Mouse (Mus musculus) gastrocnemius, postnatal 14 days (tissue): ENCODE measurements at regions not wholly inside any gene's neighbourhood (a gene's known extent, or its start where the extent isn't known, plus 50 kb on each side); places are given as distances from the start of the nearest gene placed in this dataset.
"Not testable (repeated sequence)": the region's sequence is repeated elsewhere in the genome, so short reads cannot be mapped to it uniquely, and the experiment has no call there.

ENCODE experiments used
- DNase-seq: peaks from one replicate; pipeline ENCODE4 v3.0.0; 2021; ENCODE audit warnings: mixed read lengths
- intact Hi-C: fragments of 180-260 bp; cut with DNase I; formaldehyde crosslinking; loops from one replicate; pipeline ENCODE4 v1.15.1; 2025; ENCODE audit warnings: low total_unique reads

- intact Hi-C loops, result no loop called here
- DNase-seq, result peak; percentile 29
These were observed 153.8 kb downstream of the Cd109 start for GRCm38 (mm10) chr9:78769168-78769567.

DNA sequence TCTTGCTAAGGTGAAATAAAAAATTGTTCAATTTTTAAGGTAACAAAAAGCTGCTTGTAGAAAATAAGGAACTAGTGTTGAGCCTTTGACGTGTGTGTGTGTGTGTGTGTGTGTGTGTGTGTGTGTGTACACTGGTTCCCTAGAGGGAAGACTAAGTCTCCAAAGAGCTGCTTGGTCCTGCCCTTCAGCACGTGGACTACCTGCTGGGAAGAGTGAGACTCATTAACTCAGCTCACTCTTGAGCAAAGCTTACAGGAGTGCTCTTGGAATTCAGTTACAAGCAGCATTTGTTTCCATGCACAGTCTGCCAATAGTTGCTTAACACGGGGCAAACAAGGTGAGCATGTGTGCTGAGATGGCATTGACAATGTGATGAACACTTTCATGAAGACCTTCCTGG lies 158.6 kb downstream of the Cd109 start:
- intact Hi-C loops, result loop anchor here (5.0 kb wide), 1 partner anchor 948 kb away; no protein-coding TSS in a partner anchor
- DNase-seq, result no peak

DNA sequence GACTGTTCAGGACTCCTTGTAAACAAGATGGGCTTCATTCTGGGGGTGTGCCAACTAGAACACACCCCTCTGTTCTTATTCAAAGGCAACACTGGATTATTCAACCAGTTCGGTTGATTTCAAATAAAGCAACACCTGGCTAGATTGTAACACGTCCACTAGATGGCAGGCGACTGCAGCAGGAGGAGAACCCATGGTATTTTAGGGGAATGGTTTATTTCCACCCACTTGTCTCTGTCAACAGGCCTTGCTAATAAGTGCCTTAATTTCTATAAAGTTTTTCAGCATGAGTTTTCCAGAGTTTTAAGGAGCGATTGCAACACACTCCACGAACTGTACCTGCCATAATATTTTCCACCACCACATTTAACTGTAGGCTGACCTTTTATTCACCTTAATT lies 160.1 kb downstream of the Cd109 start:
- DNase-seq, result peak; percentile 36

GRCm38 (mm10) chr9:78780595-78780994 lies 165.2 kb downstream of the Cd109 start:
- no peak for DNase-seq
- intact Hi-C loops, result no loop called here

More for the DNA sequence above, 160.1 kb downstream of the Cd109 start:
- intact Hi-C loops, result no loop called here

GRCm38 (mm10) chr9:78782297-78782696 lies 167.0 kb downstream of the Cd109 start:
- intact Hi-C loops, result no loop called here
- DNase-seq, result no peak

- no peak for DNase-seq
- intact Hi-C loops, result no loop called here
These were observed 167.5 kb downstream of the Cd109 start for GRCm38 (mm10) chr9:78782860-78783259.

GRCm38 (mm10) chr9:78787866-78788265 lies 172.5 kb downstream of the Cd109 start:
- DNase-seq, result no peak
- intact Hi-C loops, result loop anchor here (5.0 kb wide), 1 partner anchor 934 kb away; no protein-coding TSS in a partner anchor

DNA sequence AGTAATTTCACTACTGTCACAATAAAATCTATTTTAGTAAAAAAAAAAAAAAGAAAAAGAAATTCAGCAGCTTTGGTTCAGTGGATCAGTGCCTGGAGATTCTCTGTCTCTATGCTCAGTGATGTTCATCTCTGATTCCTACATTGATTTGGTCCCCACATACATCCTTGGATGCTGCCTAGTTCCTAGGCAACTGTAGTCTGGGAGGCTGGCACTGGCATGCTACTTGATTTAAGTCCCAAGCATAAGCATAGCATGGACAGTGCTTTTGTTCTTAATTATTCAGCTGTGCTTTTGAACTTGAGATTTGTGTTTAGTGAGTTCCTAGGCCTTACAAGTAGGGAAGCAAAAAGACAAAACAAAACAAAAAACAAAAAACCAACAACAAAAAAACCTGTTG lies 174.4 kb downstream of the Cd109 start:
- intact Hi-C loops, result loop anchor here (5.0 kb wide), 1 partner anchor 933 kb away; no protein-coding TSS in a partner anchor
- DNase-seq, result no peak

- intact Hi-C loops, result no loop called here
- no peak for DNase-seq
These were observed 174.8 kb downstream of the Cd109 start for GRCm38 (mm10) chr9:78790155-78790554.

DNA sequence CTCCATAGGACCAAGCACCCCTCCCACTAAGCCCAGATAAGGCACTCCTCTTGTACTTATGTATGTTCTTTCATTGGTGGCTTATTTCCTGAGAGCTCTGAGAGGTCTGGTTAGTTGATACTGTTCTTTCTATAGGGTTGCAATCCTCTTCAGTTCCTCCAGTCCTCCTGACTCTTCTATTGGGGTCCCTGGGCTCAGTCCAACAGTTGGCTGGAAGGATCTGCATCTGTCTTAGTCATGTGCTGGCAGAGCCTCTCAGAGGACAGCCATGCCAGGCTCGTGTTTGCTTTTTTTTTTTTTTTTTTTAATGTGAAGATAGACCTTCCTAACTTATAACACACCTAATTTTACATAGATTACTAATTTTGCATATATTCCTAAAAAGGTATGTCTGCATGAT lies 180.5 kb downstream of the Cd109 start:
- no peak for DNase-seq
- intact Hi-C loops, result no loop called here

GRCm38 (mm10) chr9:78817221-78817620 lies 201.9 kb downstream of the Cd109 start:
- DNase-seq, result no peak
- intact Hi-C loops, result no loop called here

GRCm38 (mm10) chr9:78821554-78822212 lies 206.3 kb downstream of the Cd109 start:
- intact Hi-C loops, result not testable (repeated sequence)
- DNase-seq, result peak; percentile 7

DNA sequence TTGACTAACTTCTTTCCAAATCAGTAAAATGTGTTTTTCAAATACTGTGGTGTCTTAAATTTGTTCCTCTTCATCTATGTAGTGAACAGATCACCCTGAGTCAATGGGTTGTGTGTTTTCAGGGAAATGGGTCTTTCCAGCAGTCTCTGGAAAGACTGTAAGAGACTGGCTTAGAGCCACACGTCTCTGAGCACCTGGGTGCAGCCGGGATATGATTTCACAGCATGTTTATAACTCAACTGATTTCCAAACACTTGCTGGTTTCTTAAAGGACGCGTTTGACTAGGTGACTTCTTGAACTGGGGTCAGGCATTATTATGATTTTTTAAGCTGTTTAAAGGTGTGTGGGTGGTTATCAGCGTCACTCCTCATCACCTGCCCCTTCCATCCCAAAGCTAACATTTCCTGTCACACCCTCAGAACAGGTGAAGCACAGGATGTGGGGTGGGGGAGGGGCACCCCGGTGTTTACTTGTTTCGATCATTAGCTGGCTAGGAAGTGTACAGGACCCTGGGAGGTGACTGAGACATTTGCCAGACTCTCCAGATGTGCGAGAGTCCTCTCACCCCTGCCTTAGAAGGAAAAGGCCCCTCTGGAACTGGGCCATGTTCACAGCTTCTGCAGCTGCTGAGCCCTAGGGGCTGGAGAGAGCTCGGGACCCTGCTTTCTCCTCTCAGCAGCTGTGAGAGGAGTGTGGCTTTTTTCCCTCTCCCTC lies 229.8 kb downstream of the Cd109 start:
- peak; percentile 51 for DNase-seq
- intact Hi-C loops, result no loop called here

DNA sequence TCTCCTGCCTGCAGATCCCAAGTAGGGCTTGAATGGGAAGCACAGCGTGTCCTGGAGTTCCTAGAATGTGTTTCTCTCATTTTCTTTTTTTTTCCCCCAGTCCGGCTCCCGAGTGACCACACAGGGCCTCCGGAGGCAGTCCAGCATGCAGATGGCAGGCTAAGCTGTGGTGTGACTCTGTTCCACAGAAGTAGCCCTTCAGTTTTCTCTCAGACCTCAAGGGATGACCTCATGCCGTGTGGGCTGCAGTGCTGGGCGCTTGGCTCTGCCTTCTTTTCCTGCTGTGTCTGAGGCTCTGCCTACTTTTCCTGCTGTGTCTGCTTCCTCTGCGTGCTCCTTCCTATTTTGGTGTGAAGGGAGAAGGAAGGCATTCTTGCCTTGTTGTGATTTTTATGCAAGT lies 230.8 kb downstream of the Cd109 start:
- intact Hi-C loops, result no loop called here
- peak; percentile 27 for DNase-seq

DNA sequence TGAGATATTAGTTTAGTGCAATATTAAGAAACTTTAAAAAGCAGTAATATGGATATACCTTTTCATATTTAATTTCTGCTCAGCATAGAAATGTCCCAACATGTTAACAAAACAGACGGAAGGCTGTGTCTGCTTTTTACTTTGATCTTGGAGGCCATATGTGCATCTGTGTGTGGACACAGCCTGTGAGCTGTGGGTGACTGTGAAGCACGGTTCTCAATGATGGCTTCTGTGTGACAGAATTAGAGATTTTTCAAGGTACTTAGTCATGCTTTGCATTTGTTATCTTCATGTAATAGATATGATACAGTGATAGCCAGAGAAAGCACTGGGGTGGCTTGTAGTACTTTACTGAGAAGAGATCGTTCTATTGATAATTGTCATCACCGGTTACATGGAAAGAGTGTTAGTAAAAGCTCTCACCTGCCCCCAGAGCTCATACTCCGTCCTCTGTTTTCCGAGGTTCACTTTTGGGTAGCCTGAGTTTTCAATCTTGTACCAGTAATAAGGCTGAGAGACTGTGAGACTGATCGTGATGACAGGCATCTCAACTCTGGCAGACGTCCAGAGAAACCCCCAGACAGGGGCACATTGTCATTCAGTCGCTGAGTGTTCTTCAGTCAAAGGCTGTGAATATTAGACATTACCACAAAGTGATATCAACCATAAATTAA lies 232.7 kb downstream of the Cd109 start:
- intact Hi-C loops, result no loop called here
- DNase-seq, result no peak

GRCm38 (mm10) chr9:78848564-78848893 lies 233.2 kb downstream of the Cd109 start:
- intact Hi-C loops, DNase-seq: not testable (repeated sequence)

DNA sequence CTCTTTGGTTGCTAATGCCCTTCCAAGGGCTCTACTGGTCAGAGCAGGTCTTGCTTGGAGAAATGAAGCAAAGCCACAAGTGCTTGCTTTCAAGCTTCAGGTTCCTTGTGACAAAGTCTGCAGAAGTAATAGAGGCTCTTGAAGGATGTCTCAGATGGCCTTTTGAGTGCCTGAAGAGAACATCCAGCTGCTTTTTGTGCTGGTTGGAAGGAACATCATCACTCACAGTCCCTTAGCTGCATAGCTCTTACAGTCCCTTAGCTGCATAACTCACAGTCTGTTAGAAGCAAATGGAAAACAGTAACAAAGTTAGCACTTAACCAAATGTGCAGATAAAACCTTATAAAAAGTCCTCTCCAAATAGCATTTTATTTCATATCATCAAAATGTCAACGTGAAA lies 241.6 kb downstream of the Cd109 start:
- intact Hi-C loops, result no loop called here
- DNase-seq, result no peak

GRCm38 (mm10) chr9:78859956-78860355 lies 244.6 kb downstream of the Cd109 start:
- DNase-seq, result no peak
- intact Hi-C loops, result no loop called here

GRCm38 (mm10) chr9:78872561-78872960 lies 257.2 kb downstream of the Cd109 start:
- intact Hi-C loops, result no loop called here
- DNase-seq, result no peak

DNA sequence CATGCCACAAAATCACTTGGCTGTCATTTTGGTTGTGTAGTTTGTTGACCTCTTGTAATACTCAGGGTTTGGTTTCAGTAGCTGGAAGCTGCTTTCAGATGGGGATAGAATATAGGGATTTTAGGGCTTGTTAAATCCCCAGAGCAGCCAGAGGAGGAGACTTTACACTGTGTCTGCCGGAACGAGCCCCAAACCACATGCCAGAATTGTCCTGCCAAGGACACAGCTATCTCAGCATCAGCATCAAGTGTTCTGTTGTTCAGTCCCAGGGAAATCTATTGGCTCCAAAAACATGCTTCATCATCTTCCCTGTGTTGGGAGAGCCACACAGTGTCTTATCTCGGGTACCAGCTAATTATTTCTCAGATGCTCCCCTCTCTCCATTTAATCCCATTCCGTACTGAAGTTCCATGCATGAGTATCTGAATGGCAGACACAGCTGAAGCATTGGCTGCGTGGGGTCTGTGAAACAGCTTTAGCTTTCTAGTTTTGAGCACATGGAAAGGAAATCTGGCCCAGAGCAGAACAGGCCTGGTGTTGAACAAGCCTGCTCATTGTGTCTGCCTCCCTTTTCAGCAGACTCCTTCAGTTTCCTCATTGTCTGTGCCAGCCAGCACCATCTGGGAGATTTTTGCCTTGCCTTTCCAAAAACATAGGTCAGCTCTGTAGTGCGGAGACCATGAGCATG lies 264.8 kb downstream of the Cd109 start:
- intact Hi-C loops, result no loop called here
- peak; percentile 15 for DNase-seq
